Mouse (Mus musculus) heart, embryonic 15.5 days (tissue): ENCODE results near the gene Hadhb. TPM values are rescaled to one million over a fixed set of nuclear protein-coding genes. Genes with fewer than 3 reads are reported as not detected.
"Not testable (repeated sequence)": the region's sequence is repeated elsewhere in the genome, so short reads cannot be mapped to it uniquely, and the experiment has no call there.

ENCODE experiments used
- ATAC-seq: fragments of 200-750 bp; cut with Nextera tagmentation; replicated peaks from 2 replicates; pipeline ENCODE4 v1.8.0; 2017; ENCODE audit warnings: low read depth, moderate TSS enrichment; ENCODE audit not compliant: insufficient number of reproducible peaks, insufficient read depth, low FRiP score
- H3K27ac ChIP-seq: fragments of 300-500 bp; sonication (generic); 2 replicates; pipeline ENCODE4 v1.5.1; 2015; ENCODE audit warnings: mild to moderate bottlenecking, inconsistent platforms
- H3K27me3 ChIP-seq: fragments of 300-500 bp; sonication (generic); 2 replicates; pipeline ENCODE4 v1.6.1; 2015; ENCODE audit warnings: inconsistent platforms
- H3K36me3 ChIP-seq: fragments of 300-500 bp; sonication (generic); 2 replicates; pipeline ENCODE4 v1.6.1; 2015; ENCODE audit warnings: mild to moderate bottlenecking, inconsistent platforms
- H3K4me1 ChIP-seq: fragments of 300-500 bp; sonication (generic); replicated peaks from 2 replicates; pipeline ENCODE4 v1.6.1; 2015; ENCODE audit warnings: inconsistent platforms
- H3K4me2 ChIP-seq: fragments of 300-500 bp; sonication (generic); 2 replicates; pipeline ENCODE4 v1.6.1; 2015; ENCODE audit warnings: inconsistent platforms, mild to moderate bottlenecking, moderate library complexity
- H3K4me3 ChIP-seq: fragments of 300-500 bp; sonication (generic); 2 replicates; pipeline ENCODE4 v1.5.1; 2015; ENCODE audit warnings: mild to moderate bottlenecking, inconsistent platforms
- H3K9ac ChIP-seq: fragments of 300-500 bp; sonication (generic); 2 replicates; pipeline ENCODE4 v1.6.1; 2015; ENCODE audit warnings: mild to moderate bottlenecking, inconsistent platforms
- H3K9me3 ChIP-seq: fragments of 300-500 bp; sonication (generic); replicated peaks from 2 replicates; pipeline ENCODE4 v1.6.1; 2016; ENCODE audit warnings: inconsistent platforms
- WGBS: fragments of 180-500 bp; shearing (Covaris S2); methylation state at CpG from one replicate; pipeline ENCODE4 v1.1.7; 2015; ENCODE audit warnings: mixed read lengths; 5-methylcytosine and 5-hydroxymethylcytosine counted together
- polyA plus RNA-seq: library from polyadenylated mRNA; unstranded; fragments of >200 nt; fragmentation: Nextera tagmentation; extraction: Ambion mirVana; gene quantifications from 2 replicates; pipeline ENCODE4 v1.2.1, GENCODE M21; 2015

Hadhb gene
- polyA plus RNA-seq, 1 experiment from 2014 or later, result 426 TPM

DNA sequence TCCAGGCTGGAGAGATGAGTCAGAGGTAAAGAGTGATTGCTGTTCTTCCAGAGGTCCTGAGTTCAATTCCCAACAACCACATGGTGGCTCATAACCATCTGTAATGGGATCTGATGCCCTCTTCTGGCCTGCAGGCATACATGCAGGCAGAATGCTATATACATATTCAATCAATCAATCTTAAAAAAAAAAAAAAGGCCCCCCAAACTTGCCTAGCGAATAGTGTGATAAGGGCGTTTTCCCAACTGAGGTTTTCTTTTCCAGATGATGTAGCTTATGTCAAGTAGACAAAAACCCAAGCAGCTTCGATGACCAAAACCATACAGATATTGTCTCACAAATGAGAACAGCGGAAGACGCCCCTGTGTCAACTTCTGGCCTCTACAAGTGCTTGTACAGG lies 55.7 kb downstream of the Hadhb start:
- H3K27me3 ChIP-seq, H3K4me2 ChIP-seq, H3K9me3 ChIP-seq, H3K27ac ChIP-seq, H3K36me3 ChIP-seq, H3K4me3 ChIP-seq, H3K9ac ChIP-seq, ATAC-seq: not testable (repeated sequence)
- peaks cover 11% of the 10 kb centered on the region for H3K4me1 ChIP-seq
- 83% methylated on average over 5 of the region's 5 CpGs for WGBS

DNA sequence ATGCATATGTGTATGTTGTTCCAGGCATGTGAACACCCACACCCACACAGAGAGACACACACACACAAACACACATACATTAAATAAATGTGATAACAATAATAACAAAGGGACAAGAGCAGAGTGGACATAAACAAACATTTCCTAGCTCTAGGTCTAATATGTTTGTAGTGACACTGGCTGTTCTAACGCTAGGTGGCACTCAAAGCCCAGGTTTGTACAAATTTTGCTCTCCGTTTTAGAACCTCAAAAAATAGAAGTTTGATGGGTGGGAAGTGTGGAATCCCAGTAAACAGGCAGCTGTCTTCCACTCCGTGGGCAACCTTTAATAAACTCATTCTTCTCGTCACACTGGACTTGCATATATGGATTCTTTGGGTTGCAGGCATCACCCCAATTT lies 59.8 kb downstream of the Hadhb start:
- Histone ChIP-seq H3K4me1 (0 out of 2 replicates have a peak, but pooled peaks cover 3% of the 10 kb centered on the region), H3K9ac (no peak overlapping the region), H3K9me3 (no peaks in the 10 kb centered on the region; the same call in 1 of the 2 replicates), H3K27ac (no peak overlapping the region), H3K4me2 (no peak overlapping the region), H3K36me3 (no peaks in the 10 kb centered on the region), H3K4me3 (no peak overlapping the region), H3K27me3 (no peaks in the 10 kb centered on the region)
- ATAC-seq, result no peak
- 9% methylated on average over 4 of the region's 4 CpGs for WGBS

DNA sequence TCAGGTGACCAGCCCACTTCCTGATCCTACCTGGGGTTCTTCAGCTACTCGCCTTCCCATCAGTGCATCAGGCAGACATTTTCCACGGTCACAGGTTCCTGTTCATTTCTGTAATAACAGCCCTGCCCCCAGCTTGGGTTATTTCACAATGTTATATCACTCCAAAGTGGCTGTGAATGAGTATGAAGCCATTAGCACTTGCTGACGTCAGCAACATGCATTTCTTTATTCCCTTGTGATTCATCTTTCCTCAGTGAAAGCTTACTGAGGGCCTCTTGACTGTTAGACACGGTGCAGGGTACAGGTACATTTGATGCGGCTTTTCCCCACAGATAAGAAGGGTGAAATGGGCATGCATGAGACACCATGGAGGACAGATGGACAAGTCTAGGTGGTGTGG lies 60.9 kb downstream of the Hadhb start:
- Histone ChIP-seq H3K36me3 (no peaks in the 10 kb centered on the region), H3K9ac (no peak overlapping the region), H3K4me1 (no peaks in the 10 kb centered on the region), H3K9me3 (no peaks in the 10 kb centered on the region; the same call in 1 of the 2 replicates), H3K27ac (no peak overlapping the region), H3K27me3 (no peaks in the 10 kb centered on the region), H3K4me2 (no peak overlapping the region), H3K4me3 (no peak overlapping the region)
- ATAC-seq, result no peak
- 62% methylated on average over 5 of the region's 5 CpGs for WGBS

- no peak overlapping the region for H3K27ac ChIP-seq
- H3K27me3 ChIP-seq, result no peaks in the 10 kb centered on the region
- no peak overlapping the region for H3K4me3 ChIP-seq
- ATAC-seq, result no peak
- H3K9me3 ChIP-seq, result no peaks in the 10 kb centered on the region
- H3K4me1 ChIP-seq, result no peaks in the 10 kb centered on the region
- no peak overlapping the region for H3K4me2 ChIP-seq
- H3K36me3 ChIP-seq, result no peaks in the 10 kb centered on the region; the same call in 1 of the 2 replicates
- H3K9ac ChIP-seq, result no peak overlapping the region
- WGBS, result 72% methylated on average over 2 of the region's 2 CpGs
These were observed 64.7 kb downstream of the Hadhb start for GRCm38 (mm10) chr5:30219715-30220114.

GRCm38 (mm10) chr5:30220666-30221065 lies 65.6 kb downstream of the Hadhb start:
- Histone ChIP-seq H3K4me3 (no peak overlapping the region), H3K4me1 (no peaks in the 10 kb centered on the region), H3K9me3 (no peaks in the 10 kb centered on the region), H3K36me3 (no peaks in the 10 kb centered on the region; the same call in 1 of the 2 replicates), H3K27me3 (no peaks in the 10 kb centered on the region), H3K4me2 (no peak overlapping the region), H3K9ac (no peak overlapping the region), H3K27ac (no peak overlapping the region)
- 87% methylated on average over 8 of the region's 8 CpGs for WGBS
- ATAC-seq, result no peak

- 97% methylated on average over 8 of the region's 8 CpGs for WGBS
- H3K9ac ChIP-seq, result no peak overlapping the region
- no peak for ATAC-seq
- no peaks in the 10 kb centered on the region for H3K27me3 ChIP-seq
- H3K36me3 ChIP-seq, result no peaks in the 10 kb centered on the region; the same call in 1 of the 2 replicates
- no peak overlapping the region for H3K27ac ChIP-seq
- no peaks in the 10 kb centered on the region for H3K4me1 ChIP-seq
- H3K9me3 ChIP-seq, result no peaks in the 10 kb centered on the region
- no peak overlapping the region for H3K4me2 ChIP-seq
- H3K4me3 ChIP-seq, result no peak overlapping the region
These were observed 67.6 kb downstream of the Hadhb start for GRCm38 (mm10) chr5:30222681-30223080.

DNA sequence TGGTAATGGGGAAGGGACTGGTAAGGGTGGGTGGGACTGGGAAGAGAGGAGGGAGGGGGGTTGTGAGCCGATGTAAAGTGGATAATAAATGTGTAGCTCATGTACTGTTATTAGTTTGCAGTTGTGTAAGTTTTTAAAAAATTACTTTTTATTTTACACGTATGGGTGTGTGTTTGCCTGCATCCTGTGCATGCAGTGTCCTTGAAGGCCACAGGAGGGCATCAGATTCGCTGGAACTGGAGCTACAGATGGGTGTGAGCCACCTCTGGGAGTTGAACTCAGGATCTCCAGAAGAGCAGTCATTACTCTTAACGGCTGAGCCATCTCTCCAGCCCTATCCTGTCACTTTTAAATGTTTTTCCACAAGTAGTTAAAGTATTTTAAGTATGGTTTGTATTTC lies 75.9 kb downstream of the Hadhb start:
- 82% methylated on average over 4 of the region's 4 CpGs for WGBS
- H3K27me3 ChIP-seq, result no peaks in the 10 kb centered on the region
- ATAC-seq, result no peak
- no peak overlapping the region for H3K4me3 ChIP-seq
- H3K4me1 ChIP-seq, result peaks cover 25% of the 10 kb centered on the region
- no peak overlapping the region for H3K4me2 ChIP-seq
- H3K9ac ChIP-seq, result no peak overlapping the region
- no peak overlapping the region for H3K27ac ChIP-seq
- H3K36me3 ChIP-seq, result no peaks in the 10 kb centered on the region
- H3K9me3 ChIP-seq, result no peaks in the 10 kb centered on the region

GRCm38 (mm10) chr5:30231891-30232270 lies 76.8 kb downstream of the Hadhb start:
- Histone ChIP-seq H3K36me3 (no peaks in the 10 kb centered on the region), H3K27ac (peak overlapping the region; percentile 65), H3K4me2 (peak overlapping the region; percentile 83), H3K4me1 (peaks cover 27% of the 10 kb centered on the region), H3K4me3 (peak overlapping the region; percentile 69), H3K9ac (peak overlapping the region; percentile 60), H3K27me3 (no peaks in the 10 kb centered on the region), H3K9me3 (no peaks in the 10 kb centered on the region)
- WGBS, result 45% methylated on average over 16 of the region's 16 CpGs
- no peak for ATAC-seq

GRCm38 (mm10) chr5:30232271-30232971 lies 77.4 kb downstream of the Hadhb start, which contains the start of gene Selenoi:
TSS of gene Selenoi (plus strand) at chr5:30232581.
- peak; percentile 100 for ATAC-seq
- Histone ChIP-seq H3K27me3 (no peaks in the 10 kb centered on the region), H3K36me3 (no peaks in the 10 kb centered on the region), H3K4me1 (peaks cover 27% of the 10 kb centered on the region), H3K4me3 (peak within 1 kb of the TSS; percentile 69), H3K4me2 (peak within 1 kb of the TSS; percentile 83), H3K9me3 (no peaks in the 10 kb centered on the region), H3K9ac (peak within 1 kb of the TSS; percentile 84), H3K27ac (peak within 1 kb of the TSS; percentile 94)
- 1% methylated on average over 71 of the region's 71 CpGs for WGBS

DNA sequence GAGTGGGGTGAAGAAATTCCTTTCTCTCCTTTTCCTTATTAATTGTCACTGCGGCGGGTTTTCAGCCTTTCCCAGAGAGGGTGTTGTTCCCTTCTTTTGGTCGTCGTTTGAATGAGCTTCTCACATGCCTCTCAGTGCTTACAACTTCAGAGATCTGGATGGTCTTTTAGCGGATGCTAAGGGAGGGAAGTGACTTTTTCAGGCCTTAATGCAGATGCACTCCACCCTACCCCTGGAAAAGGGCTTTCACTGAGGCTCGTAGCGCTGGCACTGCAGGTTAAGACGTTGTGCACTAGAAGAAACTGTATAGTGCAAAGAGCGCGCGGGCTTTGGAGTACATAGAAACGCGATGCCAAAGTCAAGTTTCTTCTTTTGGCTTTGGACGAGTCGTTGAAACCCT lies 78.0 kb downstream of the Hadhb start:
- 1% methylated on average over 15 of the region's 15 CpGs for WGBS
- Histone ChIP-seq H3K4me3 (peak overlapping the region; percentile 69), H3K27ac (peak overlapping the region; percentile 94), H3K4me2 (peak overlapping the region; percentile 83), H3K9me3 (no peaks in the 10 kb centered on the region), H3K36me3 (no peaks in the 10 kb centered on the region), H3K4me1 (peaks cover 27% of the 10 kb centered on the region), H3K9ac (peak overlapping the region; percentile 84), H3K27me3 (no peaks in the 10 kb centered on the region)
- no peak for ATAC-seq

DNA sequence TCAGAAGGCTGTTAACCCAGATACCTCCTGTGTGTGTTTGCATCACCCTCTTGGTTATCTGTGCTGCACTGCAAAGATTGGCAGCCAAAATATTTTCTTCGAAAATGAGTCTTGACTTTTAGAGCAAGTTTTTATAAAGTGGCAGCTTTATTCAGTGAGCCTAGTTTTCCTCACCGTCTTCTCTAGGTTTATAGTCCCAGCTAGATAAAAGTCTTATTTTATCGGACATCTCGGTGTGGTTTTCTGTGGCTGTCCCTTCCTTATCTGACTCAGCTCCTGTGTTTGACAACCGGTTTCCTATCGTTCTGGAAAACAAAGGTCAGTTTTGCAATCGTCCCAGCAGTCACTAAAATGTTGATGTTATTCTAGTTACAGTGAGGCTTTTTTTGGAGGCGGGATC lies 78.9 kb downstream of the Hadhb start:
- 29% methylated on average over 8 of the region's 8 CpGs for WGBS
- peak overlapping the region; percentile 84; the same call in 1 of the 2 replicates for H3K9ac ChIP-seq
- no peaks in the 10 kb centered on the region for H3K27me3 ChIP-seq
- no peaks in the 10 kb centered on the region for H3K36me3 ChIP-seq
- no peaks in the 10 kb centered on the region for H3K9me3 ChIP-seq
- peak overlapping the region; percentile 83 for H3K4me2 ChIP-seq
- ATAC-seq, result no peak
- H3K4me1 ChIP-seq, result peaks cover 27% of the 10 kb centered on the region
- peak overlapping the region; percentile 69 for H3K4me3 ChIP-seq
- no peak overlapping the region for H3K27ac ChIP-seq
